Mouse (Mus musculus) forebrain, embryonic 14.5 days (tissue): Measurements from ENCODE around the gene Dgki. TPM values are rescaled to one million over a fixed set of nuclear protein-coding genes. Genes with fewer than 3 reads are reported as not detected.

Source experiments
- ATAC-seq: fragments of 200-750 bp; cut with Nextera tagmentation; 2 replicates; pipeline ENCODE4 v1.8.0; 2017; ENCODE audit warnings: mild to moderate bottlenecking, moderate library complexity
- DNase-seq: peaks from one replicate; pipeline ENCODE4 v3.0.0-alpha.2; 2015; ENCODE audit warnings: low spot score
- H3K27ac ChIP-seq: fragments of 300-500 bp; sonication (generic); 2 replicates; pipeline ENCODE4 v1.5.1; 2014; ENCODE audit warnings: low read depth, mild to moderate bottlenecking, control low read depth, low read length, moderate library complexity
- H3K27me3 ChIP-seq: fragments of 300-500 bp; sonication (generic); replicated peaks from 2 replicates; pipeline ENCODE4 v1.6.1; 2014; ENCODE audit warnings: low read length, control low read depth, mixed read lengths; ENCODE audit not compliant: control insufficient read depth, insufficient read depth
- H3K36me3 ChIP-seq: fragments of 300-500 bp; sonication (generic); 2 replicates; pipeline ENCODE4 v1.6.1; 2014; ENCODE audit warnings: low read length, control low read depth; ENCODE audit not compliant: control insufficient read depth, insufficient read depth
- H3K4me1 ChIP-seq: fragments of 300-500 bp; sonication (generic); 2 replicates; pipeline ENCODE4 v1.6.1; 2014; ENCODE audit warnings: antibody characterized with exemption, low read length, control low read depth; ENCODE audit not compliant: control insufficient read depth, insufficient read depth
- H3K4me2 ChIP-seq: fragments of 300-500 bp; sonication (generic); 2 replicates; pipeline ENCODE4 v1.6.1; 2014; ENCODE audit warnings: mild to moderate bottlenecking, control low read depth, low read length
- H3K4me3 ChIP-seq: fragments of 300-500 bp; sonication (generic); 2 replicates; pipeline ENCODE4 v1.5.1; 2014; ENCODE audit warnings: low read depth, low read length, control low read depth
- H3K9ac ChIP-seq: fragments of 300-500 bp; sonication (generic); 2 replicates; pipeline ENCODE4 v1.6.1; 2014; ENCODE audit warnings: mild to moderate bottlenecking, low read length, control low read depth, moderate library complexity
- H3K9me3 ChIP-seq: fragments of 300-500 bp; sonication (generic); replicated peaks from 2 replicates; pipeline ENCODE4 v1.6.1; 2016; ENCODE audit warnings: low read length, control low read depth, mixed read lengths; ENCODE audit not compliant: control insufficient read depth
- whole genome bisulfite sequencing: fragments of 180-500 bp; shearing (Covaris S2); extraction: QIAGEN DNeasy Blood & Tissue Kit; methylation state at CpG from one replicate; pipeline ENCODE4 v1.1.7; 2014; 5-methylcytosine and 5-hydroxymethylcytosine counted together
- polyA plus RNA-seq: library from polyadenylated mRNA; unstranded; fragments of >200 nt; fragmentation: Nextera tagmentation; extraction: Ambion mirVana; gene quantifications from 2 replicates; pipeline ENCODE4 v1.2.1, GENCODE M21; 2014

The Dgki gene
- polyA plus RNA-seq, 1 experiment from 2014 or later, result 3.8 TPM

DNA sequence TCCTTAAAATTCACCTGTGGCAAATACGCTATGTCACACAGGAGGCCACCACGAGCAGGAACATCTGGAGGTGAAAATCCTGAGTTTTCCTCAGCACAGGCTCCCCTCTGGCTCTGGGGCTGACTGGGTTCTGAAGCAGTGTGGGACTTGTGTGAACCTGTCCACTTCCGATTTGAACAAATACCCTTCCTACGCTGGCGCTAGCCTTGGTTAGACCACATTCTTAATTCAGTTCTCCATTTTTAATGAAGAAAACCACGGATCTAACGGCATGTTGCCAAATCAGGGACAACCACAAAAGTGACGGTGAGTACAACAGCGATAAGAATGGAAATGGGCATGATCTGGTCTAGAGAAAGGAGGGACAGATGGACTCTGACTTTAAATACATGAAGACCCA is 15.1 kb downstream of the Dgki start:
- no peaks in the 10 kb centered on the region for H3K4me1 ChIP-seq
- H3K27ac ChIP-seq, result no peak overlapping the region
- no peak overlapping the region for H3K4me2 ChIP-seq
- no peak overlapping the region for H3K9ac ChIP-seq
- H3K9me3 ChIP-seq, result no peaks in the 10 kb centered on the region
- DNase-seq (no peak), ATAC-seq (no peak)
- H3K4me3 ChIP-seq, result no peak overlapping the region
- H3K36me3 ChIP-seq, result peaks cover 3% of the 10 kb centered on the region; the same call in 1 of the 2 replicates
- 95% methylated on average over 9 of the region's 9 CpGs for WGBS
- no peaks in the 10 kb centered on the region for H3K27me3 ChIP-seq

DNA sequence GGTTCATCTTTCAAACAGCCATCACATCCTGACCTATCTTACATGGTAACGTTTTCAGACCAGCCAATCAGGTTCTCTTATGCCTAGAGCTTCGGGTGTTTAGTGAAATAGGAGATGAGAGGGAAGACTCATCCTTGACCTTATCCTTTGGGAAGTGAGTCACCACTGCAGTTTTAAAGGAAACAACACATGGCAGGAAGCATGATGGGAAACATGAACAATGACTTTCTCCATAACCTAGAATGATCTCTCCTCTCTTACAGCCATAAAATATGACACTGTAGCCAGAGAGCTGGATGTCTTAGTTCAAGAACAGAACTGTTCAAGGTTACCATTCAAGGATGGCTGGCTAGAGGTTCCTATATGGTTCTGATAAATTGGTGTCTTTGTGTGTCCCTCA is 16.6 kb downstream of the Dgki start:
- no peak overlapping the region for H3K9ac ChIP-seq
- 83% methylated on average over 2 of the region's 2 CpGs for WGBS
- no peak overlapping the region for H3K4me3 ChIP-seq
- peaks cover 3% of the 10 kb centered on the region; the same call in 1 of the 2 replicates for H3K36me3 ChIP-seq
- no peak overlapping the region for H3K27ac ChIP-seq
- DNase-seq (no peak), ATAC-seq (no peak)
- no peaks in the 10 kb centered on the region for H3K27me3 ChIP-seq
- H3K9me3 ChIP-seq, result no peaks in the 10 kb centered on the region
- H3K4me2 ChIP-seq, result no peak overlapping the region
- H3K4me1 ChIP-seq, result no peaks in the 10 kb centered on the region

DNA sequence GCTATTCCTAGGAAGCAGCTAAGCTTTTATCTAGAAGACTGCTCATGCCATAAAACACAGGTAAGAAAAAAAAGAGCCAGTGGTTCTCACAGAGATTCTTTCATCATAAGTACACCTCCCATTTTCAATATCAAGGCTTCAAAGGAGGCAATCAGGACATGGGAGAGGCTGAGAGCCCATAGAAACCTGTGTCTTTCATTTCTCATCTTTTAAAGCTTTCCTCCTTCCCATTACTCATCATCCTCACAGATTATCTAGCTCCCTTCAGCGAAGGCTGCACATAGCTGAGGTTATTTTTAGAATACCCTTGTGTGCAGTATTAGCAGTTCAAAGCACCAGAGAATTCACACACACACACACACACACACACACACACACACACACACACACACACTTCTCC is 17.3 kb downstream of the Dgki start:
- WGBS, result 67% methylated on average over 1 of the region's 1 CpGs

DNA sequence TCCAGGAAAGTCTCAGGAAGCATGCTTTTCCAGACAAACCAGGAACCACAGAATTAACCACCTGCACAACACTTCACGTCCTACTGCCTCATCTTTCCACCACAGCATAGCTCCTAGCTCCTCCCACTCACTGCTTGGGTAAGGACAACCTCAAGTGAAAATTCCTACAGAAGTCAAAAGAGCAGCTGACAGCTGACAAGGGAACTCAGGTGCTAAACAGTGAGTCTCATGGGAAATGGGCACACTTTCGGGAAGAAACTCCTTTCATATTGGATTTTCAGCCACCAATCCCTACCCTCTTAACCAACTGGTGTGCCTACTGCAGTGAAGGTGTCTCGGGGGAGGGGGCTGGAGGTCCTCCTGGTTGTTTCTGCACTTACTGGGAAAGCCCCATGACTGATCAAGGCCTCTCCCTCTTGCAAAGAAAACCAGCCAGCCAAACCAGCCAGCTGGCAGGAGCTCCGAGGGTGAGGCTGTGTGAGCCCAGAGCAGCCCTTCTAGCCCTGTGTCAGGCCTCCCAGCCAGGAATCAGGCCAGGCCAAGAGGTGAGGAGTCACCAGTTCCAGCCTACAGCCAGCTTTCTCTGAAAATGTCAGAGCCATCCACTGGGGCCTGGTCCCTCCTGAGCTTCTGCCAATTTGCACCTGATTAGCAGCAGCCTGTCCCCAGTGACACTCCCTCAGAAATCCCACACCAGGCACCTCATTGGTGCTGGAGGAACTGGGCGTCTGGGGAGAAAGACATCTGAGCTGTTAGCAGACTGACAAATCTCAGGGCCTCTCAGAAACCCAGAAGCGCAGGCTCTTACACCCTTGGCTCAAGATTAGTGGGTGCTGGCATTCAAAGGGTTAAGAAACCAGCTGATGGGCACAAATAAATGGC is 22.9 kb downstream of the Dgki start:
- WGBS, result 54% methylated on average over 6 of the region's 6 CpGs
- no peaks in the 10 kb centered on the region for H3K9me3 ChIP-seq
- H3K4me2 ChIP-seq, result no peak overlapping the region
- ATAC-seq (no peak), DNase-seq (no peak)
- no peaks in the 10 kb centered on the region for H3K27me3 ChIP-seq
- H3K27ac ChIP-seq, result no peak overlapping the region
- peaks cover 7% of the 10 kb centered on the region; the same call in 1 of the 2 replicates for H3K4me1 ChIP-seq
- no peak overlapping the region for H3K9ac ChIP-seq
- H3K4me3 ChIP-seq, result no peak overlapping the region
- H3K36me3 ChIP-seq, result no peaks in the 10 kb centered on the region

More for the DNA sequence above, 17.3 kb downstream of the Dgki start:
- Histone ChIP-seq H3K9me3 (no peaks in the 10 kb centered on the region), H3K4me3 (no peak overlapping the region), H3K36me3 (peaks cover 3% of the 10 kb centered on the region; the same call in 1 of the 2 replicates), H3K27me3 (no peaks in the 10 kb centered on the region), H3K4me1 (no peaks in the 10 kb centered on the region), H3K27ac (no peak overlapping the region), H3K4me2 (no peak overlapping the region), H3K9ac (no peak overlapping the region)
- DNase-seq (no peak), ATAC-seq (no peak)

DNA sequence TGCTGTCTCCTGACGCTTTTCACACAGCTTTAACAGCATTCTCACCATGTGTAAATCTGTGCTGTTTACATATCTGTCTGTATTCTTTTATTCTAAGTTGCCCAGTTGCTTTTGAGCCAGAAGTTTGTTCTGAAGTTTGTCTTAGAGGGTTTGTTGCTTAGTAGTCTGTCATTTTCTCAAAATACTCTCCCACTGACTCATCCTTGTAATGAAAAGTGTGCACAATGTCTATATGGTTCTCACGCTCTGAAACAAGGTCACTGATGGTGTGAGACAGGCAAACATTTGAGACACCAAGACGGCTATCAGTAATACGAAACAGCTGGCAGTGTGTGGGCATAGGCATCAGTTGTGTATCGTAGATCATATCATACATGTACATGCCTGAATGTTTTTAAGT is 23.8 kb downstream of the Dgki start:
- Histone ChIP-seq H3K36me3 (no peaks in the 10 kb centered on the region), H3K4me3 (no peak overlapping the region), H3K27me3 (no peaks in the 10 kb centered on the region), H3K9ac (no peak overlapping the region), H3K27ac (no peak overlapping the region), H3K4me1 (peaks cover 7% of the 10 kb centered on the region; the same call in 1 of the 2 replicates), H3K9me3 (no peaks in the 10 kb centered on the region), H3K4me2 (no peak overlapping the region)
- ATAC-seq (no peak), DNase-seq (no peak)
- WGBS, result 89% methylated on average over 5 of the region's 5 CpGs

DNA sequence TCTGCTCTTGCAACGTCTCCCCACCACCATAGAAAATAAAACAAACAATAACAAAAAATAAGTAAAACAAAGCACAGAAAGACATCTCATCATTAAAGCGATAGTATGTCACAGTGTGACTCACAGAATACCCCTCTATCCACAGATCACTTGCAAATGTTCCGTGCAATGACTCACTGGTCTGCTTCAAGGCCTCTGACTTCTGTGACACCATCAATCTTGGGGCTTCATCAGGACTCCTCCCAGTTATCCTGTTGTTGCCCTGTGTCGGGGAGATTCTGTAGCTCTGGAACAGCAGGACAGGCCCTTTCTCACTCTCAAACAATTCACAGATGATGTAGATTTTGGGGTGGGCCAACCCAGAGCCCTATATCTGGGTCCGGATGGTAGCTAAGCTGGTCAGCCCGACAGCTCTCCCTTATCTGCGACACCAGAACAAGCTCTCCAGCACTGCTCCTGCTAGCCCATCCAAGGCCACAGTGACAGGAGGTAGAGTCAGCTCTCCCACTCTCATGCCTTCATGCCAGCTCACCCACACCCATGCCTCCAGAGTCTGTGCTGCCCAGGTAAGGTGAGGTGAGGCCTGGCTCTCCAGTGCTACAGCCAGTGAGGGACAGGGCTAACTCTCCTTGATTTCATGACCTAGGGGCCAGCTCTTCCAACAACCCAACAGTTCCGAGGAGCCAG is 28.9 kb downstream of the Dgki start:
- Histone ChIP-seq H3K36me3 (no peaks in the 10 kb centered on the region), H3K4me3 (no peak overlapping the region), H3K4me1 (no peaks in the 10 kb centered on the region), H3K27ac (no peak overlapping the region), H3K9me3 (no peaks in the 10 kb centered on the region), H3K9ac (no peak overlapping the region), H3K27me3 (no peaks in the 10 kb centered on the region), H3K4me2 (no peak overlapping the region)
- no peak for DNase-seq
- WGBS, result 90% methylated on average over 8 of the region's 8 CpGs
- ATAC-seq, result no peak

DNA sequence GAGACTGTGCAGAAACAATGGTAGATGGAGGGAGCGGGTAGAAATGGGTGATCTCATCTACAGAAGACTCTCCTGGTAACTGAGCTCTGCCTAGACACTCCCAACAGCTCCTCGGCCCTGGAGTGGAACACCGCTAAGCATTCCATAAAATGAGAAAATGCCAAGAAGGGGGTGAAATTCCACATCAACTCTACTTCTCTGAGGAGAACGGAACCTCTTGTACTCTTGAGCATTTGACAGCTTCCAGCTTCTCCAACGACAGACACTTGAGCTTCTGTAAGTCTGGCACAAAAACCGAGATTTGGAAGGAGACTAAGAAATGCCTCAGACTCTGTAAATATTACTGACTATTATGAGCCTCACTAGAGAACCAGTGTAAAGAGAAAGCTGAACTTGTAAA is 31.4 kb downstream of the Dgki start:
- Histone ChIP-seq H3K4me2 (no peak overlapping the region), H3K27ac (no peak overlapping the region), H3K4me3 (no peak overlapping the region), H3K27me3 (no peaks in the 10 kb centered on the region), H3K9ac (no peak overlapping the region), H3K9me3 (0 out of 2 replicates have a peak, but pooled peaks cover 3% of the 10 kb centered on the region), H3K36me3 (no peaks in the 10 kb centered on the region), H3K4me1 (no peaks in the 10 kb centered on the region)
- no peak for ATAC-seq
- DNase-seq, result no peak
- WGBS, result 89% methylated on average over 6 of the region's 6 CpGs

- no peaks in the 10 kb centered on the region for H3K4me1 ChIP-seq
- ATAC-seq (no peak), DNase-seq (no peak)
- no peak overlapping the region for H3K4me3 ChIP-seq
- no peak overlapping the region for H3K27ac ChIP-seq
- H3K4me2 ChIP-seq, result no peak overlapping the region
- 0 out of 2 replicates have a peak, but pooled peaks cover 3% of the 10 kb centered on the region for H3K9me3 ChIP-seq
- no peaks in the 10 kb centered on the region for H3K27me3 ChIP-seq
- no peaks in the 10 kb centered on the region for H3K36me3 ChIP-seq
- 86% methylated on average over 4 of the region's 4 CpGs for WGBS
- no peak overlapping the region for H3K9ac ChIP-seq
Observed at GRCm38 (mm10) chr6:37267952-37268351, 32.0 kb downstream of the Dgki start.

GRCm38 (mm10) chr6:37262486-37262885 is 37.5 kb downstream of the Dgki start:
- no peak overlapping the region for H3K4me3 ChIP-seq
- no peaks in the 10 kb centered on the region for H3K36me3 ChIP-seq
- WGBS, result 89% methylated on average over 7 of the region's 7 CpGs
- no peaks in the 10 kb centered on the region for H3K4me1 ChIP-seq
- no peak overlapping the region for H3K4me2 ChIP-seq
- DNase-seq (no peak), ATAC-seq (no peak)
- H3K9ac ChIP-seq, result no peak overlapping the region
- H3K27ac ChIP-seq, result no peak overlapping the region
- H3K9me3 ChIP-seq, result 0 out of 2 replicates have a peak, but pooled peaks cover 3% of the 10 kb centered on the region
- no peaks in the 10 kb centered on the region for H3K27me3 ChIP-seq
